19 mouse cellular contexts compared by ENCODE assay signal in genomic region chr7:96525344-96525743, GRCm38 (mm10).
DNase-seq lines count a peak whose midpoint lies in the region; ATAC-seq lines count a peak whose summit lies in the region.
"Had no signal": no experiment of that assay in that cellular context is flagged by ENCODE, and none has a peak within 500 bp of the region (broad histone marks: within the 10 kb centered on the region; RNA-seq: fewer than 3 reads in every experiment).

No protein-coding gene starts in this region.

- peak; percentile 96 for ATAC-seq in kidney, embryonic 16.5 days (ENCODE audit: low FRiP score, low TSS enrichment)
- ATAC-seq: inflammation-experienced regulatory T-cells, adult 6 months had no signal

- H3K9ac ChIP-seq in kidney, embryonic 16.5 days (replicated peaks; ENCODE audit: low read length), result no peak overlapping the region
- H3K9ac ChIP-seq: liver, embryonic 15.5 days; stomach, embryonic 15.5 days had no signal

- no peak overlapping the region for H3K4me2 ChIP-seq in kidney, embryonic 16.5 days (replicated peaks; ENCODE audit: low read depth, low read length)
- H3K4me2 ChIP-seq: heart, embryonic 11.5 days; liver, embryonic 15.5 days; stomach, embryonic 15.5 days had no signal

- H3K27ac ChIP-seq in kidney, embryonic 16.5 days (ENCODE audit: low read length), result peak overlapping the region; percentile 68; the same call in 1 of the 2 replicates
- H3K27ac ChIP-seq: gastrocnemius, adult 2 months; liver, embryonic 15.5 days; macrophage had no signal

- no peaks in the 10 kb centered on the region for H3K9me3 ChIP-seq in kidney, embryonic 16.5 days (ENCODE audit: low read length)
- H3K9me3 ChIP-seq: liver, embryonic 15.5 days; stomach, embryonic 15.5 days had no signal

- no peaks in the 10 kb centered on the region for H3K36me3 ChIP-seq in kidney, embryonic 16.5 days (ENCODE audit: insufficient read depth, low read length)
- H3K36me3 ChIP-seq: liver, embryonic 15.5 days; stomach, embryonic 15.5 days had no signal

- no peak overlapping the region for H3K4me3 ChIP-seq in kidney, embryonic 16.5 days (ENCODE audit: low read length)
- H3K4me3 ChIP-seq: gastrocnemius, adult 2 months; liver, embryonic 15.5 days; stomach, embryonic 15.5 days had no signal

- no peaks in the 10 kb centered on the region for H3K27me3 ChIP-seq in kidney, embryonic 16.5 days (ENCODE audit: insufficient read depth, low read length)
- H3K27me3 ChIP-seq: liver, embryonic 15.5 days; stomach, embryonic 15.5 days had no signal

- DNase-seq in kidney, adult 11 months, result no peak
- DNase-seq in embryo, embryonic 11 days, result peak; percentile 27
- peak; percentile 36 for DNase-seq in kidney, postnatal 14 days
- DNase-seq in mesoderm, embryonic 11.5 days (ENCODE audit: low read depth, low spot score), result peak; percentile 41
- no peak for DNase-seq in adrenal gland, postnatal 4 days (ENCODE audit: low spot score in 2 of 2)
- no peak for DNase-seq in adipocyte (ENCODE audit: low spot score)
- DNase-seq: adrenal gland, adult 2 months; cerebellum, adult 8-10 months; gastrocnemius, adult 2 months; heart, postnatal 10 days; midbrain, embryonic 14.5 days; retina, postnatal 1 day; thymus, adult 18-20 months had no signal

- peaks cover 21% of the 10 kb centered on the region for H3K4me1 ChIP-seq in kidney, embryonic 16.5 days (ENCODE audit: insufficient read depth, low read length)
- H3K4me1 ChIP-seq: liver, embryonic 15.5 days had no signal

- WGBS in kidney, embryonic 16.5 days, result 17% methylated on average over 1 of the region's 1 CpGs

Comparison
In these comparisons a context has a peak if more than half of its experiments do, and no peak if none do; other contexts are left out.
1. DNase-seq: peak in embryo, embryonic 11 days (single experiment), kidney, postnatal 14 days (single experiment) and mesoderm, embryonic 11.5 days (single experiment); none in kidney, adult 11 months (single experiment), adrenal gland, postnatal 4 days (0 of 2) and adipocyte (single experiment).